In the genomic region with DNA sequence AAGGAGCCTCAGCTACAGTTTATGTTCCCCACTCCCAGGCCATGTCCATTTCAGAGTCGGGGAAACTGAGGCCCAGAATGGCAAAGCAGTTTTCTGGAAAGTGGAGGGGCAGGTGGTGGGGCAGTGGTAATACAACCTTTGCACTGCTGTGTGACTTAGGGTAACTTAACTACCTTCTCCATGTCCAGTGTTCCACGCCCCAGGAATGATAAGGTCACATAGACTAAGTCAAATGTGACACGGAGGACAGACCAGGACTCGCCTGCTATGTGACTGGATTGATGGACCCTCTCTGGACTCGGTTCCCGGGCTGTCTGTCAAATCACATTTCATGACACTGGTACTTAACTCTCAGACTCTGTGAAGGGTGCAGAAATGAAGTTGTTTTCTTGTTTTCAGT, we compare ENCODE assay signal across 9 mouse cellular contexts. TPM values are rescaled to one million over a fixed set of nuclear protein-coding genes. Genes with fewer than 3 reads are reported as not detected.
A peak's percentile ranks its signal among the peaks of the same experiment; 100 is the strongest.
DNase-seq lines count a peak whose midpoint lies in the region; ATAC-seq and TF ChIP-seq lines count a peak whose summit lies in the region.
"Had no signal": no experiment of that assay in that cellular context is flagged by ENCODE, and none has a peak within 500 bp of the region (broad histone marks: within the 10 kb centered on the region; RNA-seq: fewer than 3 reads in every experiment).

No protein-coding gene starts in this region.

- H3K27me3 ChIP-seq in heart, embryonic 15.5 days: no peaks in the 10 kb centered on the region
- H3K27me3 ChIP-seq in ES-Bruce4 (ENCODE audit: control insufficient read depth, insufficient read depth, low read length, poor library complexity, severe bottlenecking): no peaks in the 10 kb centered on the region
- no peaks in the 10 kb centered on the region for H3K27me3 ChIP-seq in forebrain, embryonic 15.5 days
- no peaks in the 10 kb centered on the region for H3K27me3 ChIP-seq in liver, postnatal 0 days (ENCODE audit: insufficient read depth, low read length)

- 75% methylated on average over 6 of the region's 6 CpGs for WGBS in heart, embryonic 15.5 days
- WGBS in forebrain, embryonic 15.5 days: 87% methylated on average over 6 of the region's 6 CpGs
- WGBS in liver, postnatal 0 days (ENCODE audit: insufficient replicate concordance): 58% methylated on average over 6 of the region's 6 CpGs

- H3K27ac ChIP-seq in heart, embryonic 15.5 days: no peak overlapping the region
- no peak overlapping the region for H3K27ac ChIP-seq in ES-Bruce4 (ENCODE audit: insufficient read depth, low read length)
- no peak overlapping the region for H3K27ac ChIP-seq in forebrain, embryonic 15.5 days (replicated peaks)
- peak overlapping the region; percentile 75 for H3K27ac ChIP-seq in liver, postnatal 0 days (ENCODE audit: low read depth)

- no peak for TF ChIP-seq EP300 in ES-Bruce4 (IDR thresholded peaks at IDR 0.05; ENCODE audit: insufficient read depth, low read depth, low read length)
- TF ChIP-seq EP300 in liver, postnatal 0 days (IDR thresholded peaks at IDR 0.05; ENCODE audit: low read depth): no peak

- DNase-seq in heart, postnatal 14 days: no peak
- no peak for DNase-seq in liver, postnatal 0 days
- no peak for DNase-seq in ovary, postnatal 10 days (ENCODE audit: low spot score)
- no peak for DNase-seq in thymus, adult 18-20 months
- DNase-seq in right cerebral cortex, postnatal 36 days (ENCODE audit: low spot score in 2 of 2): no peak

- peak overlapping the region; percentile 47 for H3K9ac ChIP-seq in heart, embryonic 15.5 days
- H3K9ac ChIP-seq in ES-Bruce4 (ENCODE audit: low read depth, poor library complexity, severe bottlenecking): no peak overlapping the region
- H3K9ac ChIP-seq in forebrain, embryonic 15.5 days (replicated peaks): no peak overlapping the region
- H3K9ac ChIP-seq in liver, postnatal 0 days (replicated peaks): peak overlapping the region; percentile 76

- H3K9me3 ChIP-seq in heart, embryonic 15.5 days (replicated peaks): no peaks in the 10 kb centered on the region
- no peaks in the 10 kb centered on the region for H3K9me3 ChIP-seq in ES-Bruce4 (replicated peaks; ENCODE audit: control insufficient read depth, insufficient read depth, low read length, poor library complexity, severe bottlenecking)
- H3K9me3 ChIP-seq in forebrain, embryonic 15.5 days: no peaks in the 10 kb centered on the region
- no peaks in the 10 kb centered on the region for H3K9me3 ChIP-seq in liver, postnatal 0 days (ENCODE audit: low read length)

- no peaks in the 10 kb centered on the region for H3K36me3 ChIP-seq in heart, embryonic 15.5 days
- no peaks in the 10 kb centered on the region for H3K36me3 ChIP-seq in ES-Bruce4 (ENCODE audit: control insufficient read depth, insufficient read depth, low read length, poor library complexity, severe bottlenecking)
- no peaks in the 10 kb centered on the region for H3K36me3 ChIP-seq in forebrain, embryonic 15.5 days
- H3K36me3 ChIP-seq in liver, postnatal 0 days (replicated peaks; ENCODE audit: insufficient read depth, low read length): peaks cover 23% of the 10 kb centered on the region

- no peak for TF ChIP-seq CTCF in ES-Bruce4 (IDR thresholded peaks at IDR 0.05; ENCODE audit: low read depth, low read length)
- TF ChIP-seq CTCF in liver, postnatal 0 days (IDR thresholded peaks at IDR 0.05; ENCODE audit: low read depth): no peak

- peak overlapping the region; percentile 54 for H3K4me3 ChIP-seq in heart, embryonic 15.5 days
- peak overlapping the region; percentile 19; the same call in 1 of the 2 replicates for H3K4me3 ChIP-seq in ES-Bruce4 (ENCODE audit: low read depth, low read length)
- H3K4me3 ChIP-seq in forebrain, embryonic 15.5 days: peak overlapping the region; percentile 36; the same call in 1 of the 2 replicates
- H3K4me3 ChIP-seq in liver, postnatal 0 days (ENCODE audit: low read depth, low read length): peak overlapping the region; percentile 76

- ATAC-seq in heart, embryonic 15.5 days (replicated peaks; ENCODE audit: insufficient number of reproducible peaks, insufficient read depth, low FRiP score, low read depth): no peak
- no peak for ATAC-seq in forebrain, embryonic 15.5 days (replicated peaks)
- ATAC-seq in liver, postnatal 0 days: peak; percentile 38

- intact Hi-C loops in heart, postnatal 14 days (cut with DNase I): no loop called here

- TF ChIP-seq POLR2A in ES-Bruce4 (IDR thresholded peaks at IDR 0.05; ENCODE audit: insufficient read depth, low read length): no peak

- peaks cover 9% of the 10 kb centered on the region for H3K4me1 ChIP-seq in heart, embryonic 15.5 days (replicated peaks)
- H3K4me1 ChIP-seq in ES-Bruce4 (ENCODE audit: control insufficient read depth, insufficient read depth, low read length): no peaks in the 10 kb centered on the region
- peaks cover 9% of the 10 kb centered on the region for H3K4me1 ChIP-seq in forebrain, embryonic 15.5 days
- H3K4me1 ChIP-seq in liver, postnatal 0 days (ENCODE audit: insufficient read depth): peaks cover 7% of the 10 kb centered on the region; the same call in 1 of the 2 replicates

- H3K4me2 ChIP-seq in heart, embryonic 15.5 days: peak overlapping the region; percentile 77
- peak overlapping the region; percentile 42; the same call in 1 of the 2 replicates for H3K4me2 ChIP-seq in forebrain, embryonic 15.5 days (replicated peaks)
- H3K4me2 ChIP-seq in liver, postnatal 0 days (ENCODE audit: low read depth, low read length): peak overlapping the region; percentile 70

RNA-seq across cellular contexts. Expression of gene Oas1c, which starts 0.7 kb away (rescaled TPM):
- polyA plus RNA-seq in heart, embryonic 15.5 days (2015; fragmentation: Nextera tagmentation; extraction: Ambion mirVana): 0.73 and 0.84 TPM in 2 replicates
- total RNA-seq in heart, postnatal 14 days (2021): under 1 TPM; 0.31 to 0.34 TPM
- polyA plus RNA-seq in ES-Bruce4 (2011; ENCODE audit: insufficient read depth, insufficient read length, low read depth, missing spikeins): 3.0 and 4.3 TPM in 2 replicates
- 0.20 and 0.41 TPM in 2 replicates for polyA plus RNA-seq in forebrain, embryonic 15.5 days (2015; fragmentation: Nextera tagmentation; extraction: Ambion mirVana)
- 0.58 and 0.60 TPM in 2 replicates for polyA plus RNA-seq in liver, postnatal 0 days (2015; fragmentation: Nextera tagmentation; extraction: Ambion mirVana)

RNA-seq across cellular contexts. Expression of gene Oas1e, which starts 17.7 kb away (rescaled TPM):
- polyA plus RNA-seq in heart, embryonic 15.5 days (2015; fragmentation: Nextera tagmentation; extraction: Ambion mirVana): 0.09 TPM in 1 of 2 replicates, not detected in the other
- not detected for total RNA-seq in heart, postnatal 14 days (2021)
- not detected in 2 replicates for polyA plus RNA-seq in ES-Bruce4 (2011; ENCODE audit: insufficient read depth, insufficient read length, low read depth, missing spikeins)
- 0.26 TPM in 1 of 2 replicates, not detected in the other for polyA plus RNA-seq in forebrain, embryonic 15.5 days (2015; fragmentation: Nextera tagmentation; extraction: Ambion mirVana)
- 0.15 and 0.20 TPM in 2 replicates for polyA plus RNA-seq in liver, postnatal 0 days (2015; fragmentation: Nextera tagmentation; extraction: Ambion mirVana)

RNA-seq across cellular contexts. Expression of gene Oas1f, which starts 34.1 kb away (rescaled TPM):
- polyA plus RNA-seq in heart, embryonic 15.5 days (2015; fragmentation: Nextera tagmentation; extraction: Ambion mirVana): not detected in 2 replicates
- not detected for total RNA-seq in heart, postnatal 14 days (2021)
- polyA plus RNA-seq in ES-Bruce4 (2011; ENCODE audit: insufficient read depth, insufficient read length, low read depth, missing spikeins): not detected in 2 replicates
- not detected in 2 replicates for polyA plus RNA-seq in forebrain, embryonic 15.5 days (2015; fragmentation: Nextera tagmentation; extraction: Ambion mirVana)
- polyA plus RNA-seq in liver, postnatal 0 days (2015; fragmentation: Nextera tagmentation; extraction: Ambion mirVana): not detected in 2 replicates
- polyA plus RNA-seq: neural tube, embryonic 14.5 days had no signal

RNA-seq across cellular contexts. Expression of gene Oas3, which starts 35.6 kb away (rescaled TPM):
- polyA plus RNA-seq in heart, embryonic 15.5 days (2015; fragmentation: Nextera tagmentation; extraction: Ambion mirVana): 0.34 and 0.76 TPM in 2 replicates
- under 1 TPM in 1 of 2 experiments, not detected in 1; 0.20 TPM for total RNA-seq in heart, postnatal 14 days (2021)
- 1.7 and 1.9 TPM in 2 replicates for polyA plus RNA-seq in ES-Bruce4 (2011; ENCODE audit: insufficient read depth, insufficient read length, low read depth, missing spikeins)
- 0.22 and 0.40 TPM in 2 replicates for polyA plus RNA-seq in forebrain, embryonic 15.5 days (2015; fragmentation: Nextera tagmentation; extraction: Ambion mirVana)
- 1.8 and 2.1 TPM in 2 replicates for polyA plus RNA-seq in liver, postnatal 0 days (2015; fragmentation: Nextera tagmentation; extraction: Ambion mirVana)

RNA-seq across cellular contexts. Expression of gene Oas1h, which starts 48.2 kb away (rescaled TPM):
- not detected in 2 replicates for polyA plus RNA-seq in heart, embryonic 15.5 days (2015; fragmentation: Nextera tagmentation; extraction: Ambion mirVana)
- not detected for total RNA-seq in heart, postnatal 14 days (2021)
- not detected in 2 replicates for polyA plus RNA-seq in ES-Bruce4 (2011; ENCODE audit: insufficient read depth, insufficient read length, low read depth, missing spikeins)
- polyA plus RNA-seq in forebrain, embryonic 15.5 days (2015; fragmentation: Nextera tagmentation; extraction: Ambion mirVana): not detected in 2 replicates
- not detected in 2 replicates for polyA plus RNA-seq in liver, postnatal 0 days (2015; fragmentation: Nextera tagmentation; extraction: Ambion mirVana)
- polyA plus RNA-seq: neural tube, embryonic 14.5 days had no signal

Comparison
In these comparisons a context has a peak if more than half of its experiments do, and no peak if none do; other contexts are left out.
1. H3K4me3 ChIP-seq: peak in every context shown above with its lines; median percentile 76 in liver, postnatal 0 days; 54 in heart, embryonic 15.5 days; 36 in forebrain, embryonic 15.5 days; 19 in ES-Bruce4.
2. H3K9ac ChIP-seq: peak in heart, embryonic 15.5 days (single experiment) and liver, postnatal 0 days (single experiment); none in ES-Bruce4 (single experiment) and forebrain, embryonic 15.5 days (single experiment).
3. Peak in every context shown above with its lines, with median percentiles within 50 percentile points of each other: H3K4me2 ChIP-seq.